Mouse (Mus musculus): Measurements from ENCODE around the gene Klhl25. TPM values are rescaled to one million over a fixed set of nuclear protein-coding genes. Genes with fewer than 3 reads are reported as not detected.
"Not testable (repeated sequence)": the region's sequence is repeated elsewhere in the genome, so short reads cannot be mapped to it uniquely, and the experiment has no call there.

Klhl25 gene
- polyA plus RNA-seq, 1 experiment from 2014 or later: 13.5 TPM

DNA sequence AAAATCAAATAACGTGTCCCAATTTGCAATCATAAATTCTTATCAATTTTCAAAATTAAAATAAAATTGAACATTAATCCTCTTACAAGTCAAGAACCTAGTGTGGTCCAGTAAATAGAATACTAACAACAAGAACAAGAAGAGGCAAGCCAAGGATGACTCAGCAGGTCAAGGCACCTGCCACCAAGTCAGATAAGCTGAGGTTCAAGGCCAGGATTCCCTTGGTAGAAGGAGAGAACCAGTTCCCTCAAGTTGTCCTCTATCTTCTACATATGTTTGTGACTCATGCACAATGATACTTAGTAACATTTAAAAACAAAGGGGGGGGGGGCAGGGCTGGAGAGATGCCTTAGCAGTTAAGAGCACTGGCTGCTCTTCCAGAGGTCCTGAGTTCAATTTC is 20.8 kb upstream of the Klhl25 start:
- TF ChIP-seq EP300 (IDR thresholded peaks at IDR 0.05; ENCODE audit: low read depth) (peak; percentile 40; the same call in 1 of the 2 replicates), CTCF (IDR thresholded peaks at IDR 0.05; ENCODE audit: low read depth) (no peak)
- H3K36me3 ChIP-seq (replicated peaks; ENCODE audit: insufficient read depth, low read length): no peaks in the 10 kb centered on the region
- H3K27ac ChIP-seq (ENCODE audit: low read depth): peak overlapping the region; percentile 52; the same call in 1 of the 2 replicates
- H3K4me3 ChIP-seq (ENCODE audit: low read depth, low read length): no peak overlapping the region
- DNase-seq (no peak), ATAC-seq (0 out of 2 replicates have a peak, but pooled peaks have one; percentile 13)
- H3K4me1 ChIP-seq (ENCODE audit: insufficient read depth): peaks cover 35% of the 10 kb centered on the region
- H3K9ac ChIP-seq (replicated peaks): no peak overlapping the region
- no peaks in the 10 kb centered on the region for H3K9me3 ChIP-seq (ENCODE audit: low read length)
- WGBS (ENCODE audit: insufficient replicate concordance): 78% methylated on average over 1 of the region's 1 CpGs
- H3K27me3 ChIP-seq (ENCODE audit: insufficient read depth, low read length): no peaks in the 10 kb centered on the region
- no peak overlapping the region for H3K4me2 ChIP-seq (ENCODE audit: low read depth, low read length)

DNA sequence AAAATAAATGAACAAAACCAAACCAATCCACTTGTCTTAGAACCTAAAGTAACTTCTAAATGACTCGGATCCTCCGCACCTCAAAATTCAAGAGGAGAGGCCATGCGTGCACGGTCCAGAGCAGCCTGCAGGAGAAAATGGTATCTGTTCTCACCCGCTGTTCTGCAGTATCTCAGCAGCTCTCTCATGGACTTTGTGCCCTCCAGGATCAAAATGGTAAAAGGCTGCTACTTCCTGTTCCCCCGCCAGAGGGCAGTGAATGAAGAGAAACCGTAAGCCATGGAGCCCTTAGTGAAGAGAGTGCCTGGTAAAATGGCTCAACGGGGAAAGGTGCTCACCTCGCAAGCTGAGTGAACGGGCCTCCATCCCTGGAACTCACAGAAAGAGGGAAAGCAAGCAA is 20.3 kb upstream of the Klhl25 start:
- H3K36me3 ChIP-seq (replicated peaks; ENCODE audit: insufficient read depth, low read length): no peaks in the 10 kb centered on the region
- no peak overlapping the region for H3K4me2 ChIP-seq (ENCODE audit: low read depth, low read length)
- 0 out of 2 replicates have a peak overlapping the region, but pooled peaks have one; percentile 52 for H3K27ac ChIP-seq (ENCODE audit: low read depth)

DNA sequence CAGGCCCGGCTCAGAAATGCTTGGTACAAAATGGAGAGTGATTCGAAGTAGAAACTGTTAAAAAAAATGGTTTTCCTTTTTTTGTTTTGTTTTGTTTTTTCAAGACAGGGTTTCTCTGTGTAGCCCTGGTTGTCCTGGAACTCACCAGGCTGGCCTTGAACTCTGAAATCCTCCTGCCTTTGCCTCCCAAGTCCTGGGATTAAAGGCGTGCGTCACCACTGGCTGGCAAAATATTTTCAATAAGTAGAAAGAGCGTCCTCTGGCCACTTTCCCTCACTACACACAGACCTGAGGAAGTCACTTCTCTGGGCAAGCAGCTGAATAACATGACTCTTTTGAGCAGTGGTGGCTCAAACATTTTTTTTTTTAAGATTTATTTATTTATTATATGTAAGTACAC is 19.6 kb upstream of the Klhl25 start:
- H3K4me2 ChIP-seq (ENCODE audit: low read depth, low read length): no peak overlapping the region
- no peak for DNase-seq
- no peak overlapping the region for H3K4me3 ChIP-seq (ENCODE audit: low read depth, low read length)
- ATAC-seq: no peak
- peaks cover 31% of the 10 kb centered on the region for H3K4me1 ChIP-seq (ENCODE audit: insufficient read depth)
- 75% methylated on average over 5 of the region's 5 CpGs for WGBS (ENCODE audit: insufficient replicate concordance)
- H3K9ac ChIP-seq (replicated peaks): no peak overlapping the region
- no peaks in the 10 kb centered on the region for H3K9me3 ChIP-seq (ENCODE audit: low read length)
- 0 out of 2 replicates have a peak overlapping the region, but pooled peaks have one; percentile 3 for H3K27ac ChIP-seq (ENCODE audit: low read depth)
- TF ChIP-seq EP300 (IDR thresholded peaks at IDR 0.05; ENCODE audit: low read depth) (no peak), CTCF (IDR thresholded peaks at IDR 0.05; ENCODE audit: low read depth) (no peak)
- H3K36me3 ChIP-seq (replicated peaks; ENCODE audit: insufficient read depth, low read length): no peaks in the 10 kb centered on the region
- H3K27me3 ChIP-seq (ENCODE audit: insufficient read depth, low read length): no peaks in the 10 kb centered on the region

More for the DNA sequence above, 20.3 kb upstream of the Klhl25 start:
- H3K4me1 ChIP-seq (ENCODE audit: insufficient read depth): peaks cover 31% of the 10 kb centered on the region
- peak; percentile 86 for DNase-seq
- peak; percentile 62 for ATAC-seq
- H3K27me3 ChIP-seq (ENCODE audit: insufficient read depth, low read length): no peaks in the 10 kb centered on the region
- H3K9ac ChIP-seq (replicated peaks): no peak overlapping the region
- peak; percentile 95 for TF ChIP-seq CTCF (IDR thresholded peaks at IDR 0.05; ENCODE audit: low read depth)
- no peak for TF ChIP-seq EP300 (IDR thresholded peaks at IDR 0.05; ENCODE audit: low read depth)
- H3K9me3 ChIP-seq (ENCODE audit: low read length): no peaks in the 10 kb centered on the region
- H3K4me3 ChIP-seq (ENCODE audit: low read depth, low read length): no peak overlapping the region
- WGBS (ENCODE audit: insufficient replicate concordance): 20% methylated on average over 10 of the region's 10 CpGs

DNA sequence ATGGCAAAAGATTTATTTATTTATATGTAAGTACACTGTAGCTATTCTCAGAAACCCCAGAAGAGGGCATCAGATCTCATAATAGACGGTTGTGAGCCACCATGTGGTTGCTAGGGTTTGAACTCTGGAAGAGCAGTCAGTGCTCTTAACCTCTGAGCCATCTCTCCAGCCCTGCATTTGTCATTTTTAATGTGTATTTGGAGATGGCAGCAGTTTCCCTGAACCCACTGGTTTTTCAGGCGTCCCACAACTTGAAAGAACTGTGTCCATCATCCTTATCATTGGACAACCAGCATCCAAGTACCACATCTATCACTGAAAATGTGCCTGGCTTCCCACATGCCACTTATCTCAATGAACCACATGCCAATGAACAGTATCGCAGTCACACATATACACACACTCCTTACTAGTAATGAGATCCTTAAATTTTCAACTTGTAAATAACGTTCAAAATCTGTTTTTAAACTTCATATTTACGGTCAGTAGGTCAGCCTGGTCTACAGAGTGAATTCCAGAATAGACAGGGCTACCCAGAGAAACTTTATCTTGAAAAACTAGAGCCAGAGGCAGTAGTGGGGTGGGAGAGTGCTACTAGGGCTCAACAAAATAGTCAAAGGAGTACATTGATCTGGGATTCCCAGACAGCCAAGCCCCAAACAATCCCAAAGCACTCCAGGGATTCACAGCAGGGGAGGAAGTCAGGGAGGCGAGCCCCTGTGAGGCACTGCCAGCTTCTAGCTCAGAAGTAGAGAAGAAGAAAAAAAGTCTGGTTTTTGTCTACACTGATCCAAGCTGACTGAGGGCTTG is 17.7 kb upstream of the Klhl25 start:
- H3K9ac ChIP-seq (replicated peaks): no peak overlapping the region; the same call in 1 of the 2 replicates
- peaks cover 37% of the 10 kb centered on the region for H3K4me1 ChIP-seq (ENCODE audit: insufficient read depth)
- H3K27ac ChIP-seq (ENCODE audit: low read depth): peak overlapping the region; percentile 66
- H3K4me3 ChIP-seq (ENCODE audit: low read depth, low read length): no peak overlapping the region
- peak overlapping the region; percentile 31 for H3K4me2 ChIP-seq (ENCODE audit: low read depth, low read length)
- ATAC-seq (peak; percentile 96), DNase-seq (no peak)
- no peaks in the 10 kb centered on the region for H3K27me3 ChIP-seq (ENCODE audit: insufficient read depth, low read length)
- no peaks in the 10 kb centered on the region for H3K36me3 ChIP-seq (replicated peaks; ENCODE audit: insufficient read depth, low read length)
- no peaks in the 10 kb centered on the region for H3K9me3 ChIP-seq (ENCODE audit: low read length)
- TF ChIP-seq CTCF (IDR thresholded peaks at IDR 0.05; ENCODE audit: low read depth): peak; percentile 54
- peak; percentile 100 for TF ChIP-seq EP300 (IDR thresholded peaks at IDR 0.05; ENCODE audit: low read depth)
- WGBS (ENCODE audit: insufficient replicate concordance): 47% methylated on average over 6 of the region's 6 CpGs

DNA sequence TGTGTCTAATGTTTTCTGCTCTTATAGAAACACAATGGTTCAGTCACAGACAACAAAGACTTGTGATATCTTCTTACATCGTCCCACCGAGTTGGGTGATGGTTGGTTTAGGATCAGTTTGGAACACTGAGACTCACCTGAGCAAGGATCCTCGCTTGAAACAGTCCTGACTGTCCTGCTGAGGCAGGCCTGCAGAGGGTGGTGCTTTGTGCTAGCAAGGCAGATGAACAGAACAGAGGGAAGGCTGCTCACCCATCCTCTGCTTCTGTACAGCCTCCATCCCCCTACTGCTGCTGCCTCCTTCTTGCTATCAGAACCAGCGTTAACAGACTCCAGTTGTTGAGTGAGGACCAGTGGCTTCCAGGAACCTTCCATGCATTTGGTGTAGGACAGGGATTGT is 14.2 kb upstream of the Klhl25 start:
- H3K27me3 ChIP-seq (ENCODE audit: insufficient read depth, low read length); H3K9ac ChIP-seq (replicated peaks); H3K4me2 ChIP-seq (ENCODE audit: low read depth, low read length); H3K27ac ChIP-seq (ENCODE audit: low read depth); ATAC-seq; DNase-seq; H3K9me3 ChIP-seq (ENCODE audit: low read length); H3K36me3 ChIP-seq (replicated peaks; ENCODE audit: insufficient read depth, low read length); H3K4me3 ChIP-seq (ENCODE audit: low read depth, low read length): not testable (repeated sequence)
- peaks cover 25% of the 10 kb centered on the region for H3K4me1 ChIP-seq (ENCODE audit: insufficient read depth)
- 76% methylated on average over 3 of the region's 4 CpGs for WGBS (ENCODE audit: insufficient replicate concordance)

DNA sequence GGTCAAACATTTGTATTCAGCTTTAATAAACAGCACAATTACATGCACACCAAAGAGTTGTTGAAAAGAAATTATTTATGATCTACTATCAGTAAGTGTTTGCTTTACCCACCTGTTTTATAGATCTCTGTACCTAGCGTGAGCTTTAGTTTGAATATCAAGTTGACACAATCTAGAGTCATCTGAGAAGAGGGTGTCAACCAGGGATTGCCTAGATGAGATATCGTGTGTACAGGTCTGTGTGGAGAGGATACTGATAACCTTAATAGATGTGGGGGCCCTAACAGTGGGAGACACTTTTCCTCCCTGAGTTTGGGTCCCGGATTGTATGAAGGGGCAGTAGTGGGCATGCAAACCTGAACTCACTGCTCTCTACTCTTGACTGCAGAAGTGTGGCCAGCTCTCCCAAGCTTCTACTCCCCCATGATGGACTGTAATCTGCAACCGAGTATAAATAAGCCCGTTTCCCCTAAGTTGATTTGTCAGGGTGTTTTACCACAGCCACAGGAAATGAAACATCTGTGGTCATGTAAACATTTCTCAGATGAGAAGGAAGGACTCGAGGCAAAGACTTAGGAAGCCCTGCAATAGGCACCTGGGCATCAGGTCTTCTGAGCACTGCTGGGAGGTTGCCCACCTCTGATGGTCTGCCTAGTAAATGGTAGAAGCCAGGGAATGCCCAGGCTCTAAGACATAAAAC is 13.0 kb upstream of the Klhl25 start:
- not testable (repeated sequence) for H3K27me3 ChIP-seq (ENCODE audit: insufficient read depth, low read length); DNase-seq; H3K27ac ChIP-seq (ENCODE audit: low read depth); H3K9me3 ChIP-seq (ENCODE audit: low read length); H3K4me2 ChIP-seq (ENCODE audit: low read depth, low read length); ATAC-seq; H3K9ac ChIP-seq (replicated peaks); H3K4me3 ChIP-seq (ENCODE audit: low read depth, low read length); H3K36me3 ChIP-seq (replicated peaks; ENCODE audit: insufficient read depth, low read length)
- WGBS (ENCODE audit: insufficient replicate concordance): 38% methylated on average over 3 of the region's 6 CpGs
- H3K4me1 ChIP-seq (ENCODE audit: insufficient read depth): peaks cover 20% of the 10 kb centered on the region
